Mouse (Mus musculus): ENCODE data around the gene Itgb6. TPM values are rescaled to one million over a fixed set of nuclear protein-coding genes. Genes with fewer than 3 reads are reported as not detected.

Itgb6 gene
- 0.67 and 1.4 TPM in 2 replicates for polyA plus RNA-seq (2016; fragmentation: Nextera tagmentation; extraction: Ambion mirVana)

DNA sequence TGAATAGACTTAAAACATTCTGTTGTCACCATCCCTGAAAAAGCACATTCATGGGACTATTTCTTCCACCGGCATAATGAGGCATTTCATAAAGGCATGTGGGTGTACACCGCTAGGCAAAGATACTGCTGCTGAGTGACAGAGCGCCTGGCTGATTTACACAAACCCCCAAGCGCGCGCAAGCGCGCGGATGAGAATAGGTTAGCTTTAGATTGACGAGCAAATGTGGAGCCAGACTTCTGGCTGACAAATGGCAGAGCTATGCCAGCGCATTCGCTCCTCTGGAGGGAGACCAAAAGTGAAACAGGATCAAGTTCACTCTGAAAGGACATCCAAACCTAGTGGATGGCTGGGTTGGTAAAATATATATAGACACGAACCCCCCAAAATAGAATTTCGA lies at the start of gene Itgb6:
Gene Itgb6 (minus strand): TSS at position 130 of the 400 bp plus-strand sequence.
- 88% methylated on average over 14 of the region's 14 CpGs for WGBS
- Histone ChIP-seq H3K9me3 (no peaks in the 10 kb centered on the region), H3K27ac (replicated peaks) (no peak within 1 kb of the TSS), H3K4me1 (peaks cover 18% of the 10 kb centered on the region), H3K27me3 (replicated peaks; ENCODE audit: low read depth, poor library complexity, severe bottlenecking) (peaks cover 4% of the 10 kb centered on the region; the same call in 1 of the 2 replicates), H3K36me3 (replicated peaks) (no peaks in the 10 kb centered on the region), H3K4me3 (no peak within 1 kb of the TSS)
- no peak for DNase-seq (ENCODE audit: low spot score)

DNA sequence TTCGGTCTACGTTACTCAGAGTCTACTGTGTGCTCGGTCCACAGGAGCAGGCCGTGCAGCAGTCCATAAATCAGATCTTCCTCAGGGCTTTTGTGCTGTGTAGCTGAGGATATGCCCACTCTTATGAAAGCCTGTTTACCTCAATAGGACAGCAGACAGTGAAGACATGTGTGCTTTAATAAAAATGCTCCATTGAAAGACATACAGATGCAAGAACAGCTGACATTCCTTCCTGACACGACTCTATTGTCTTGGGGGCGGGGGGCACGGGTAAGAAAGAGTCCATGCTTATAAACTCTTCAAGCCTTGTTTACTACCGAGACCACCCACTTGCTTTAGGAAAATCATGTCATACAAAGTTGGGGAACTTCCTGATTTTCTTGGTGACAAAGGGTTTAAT lies 44.0 kb upstream of the Itgb6 start:
- 84% methylated on average over 8 of the region's 8 CpGs for WGBS
- Histone ChIP-seq H3K9me3 (peaks cover 7% of the 10 kb centered on the region), H3K27ac (replicated peaks) (no peak overlapping the region), H3K4me3 (no peak overlapping the region), H3K36me3 (replicated peaks) (peaks cover 88% of the 10 kb centered on the region), H3K27me3 (replicated peaks; ENCODE audit: low read depth, poor library complexity, severe bottlenecking) (no peaks in the 10 kb centered on the region), H3K4me1 (peaks cover 4% of the 10 kb centered on the region)
- DNase-seq (ENCODE audit: low spot score), result no peak

DNA sequence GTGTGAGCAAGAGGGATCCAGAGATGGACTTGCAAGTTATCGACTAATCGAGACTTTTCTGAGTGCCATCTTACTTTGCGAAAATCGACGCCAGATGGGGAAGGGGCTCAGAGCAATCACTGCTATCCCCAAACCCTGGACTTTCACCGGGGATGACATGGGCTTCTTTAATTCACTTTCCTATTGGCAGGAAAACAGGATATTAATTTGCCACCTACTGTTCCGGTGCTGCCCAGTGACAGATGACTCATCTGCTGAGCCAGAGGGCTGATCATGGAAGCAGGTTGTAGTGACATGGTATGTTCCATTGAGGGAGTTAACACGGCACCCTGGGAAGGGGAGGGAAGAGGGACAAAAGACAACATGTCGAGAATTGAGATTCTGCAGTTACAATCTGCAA lies 33.8 kb upstream of the Itgb6 start:
- Histone ChIP-seq H3K4me3 (no peak overlapping the region), H3K27ac (replicated peaks) (no peak overlapping the region), H3K27me3 (replicated peaks; ENCODE audit: low read depth, poor library complexity, severe bottlenecking) (no peaks in the 10 kb centered on the region), H3K9me3 (no peaks in the 10 kb centered on the region), H3K4me1 (no peaks in the 10 kb centered on the region), H3K36me3 (replicated peaks) (peaks cover 69% of the 10 kb centered on the region)
- 92% methylated on average over 9 of the region's 9 CpGs for WGBS
- DNase-seq (ENCODE audit: low spot score), result no peak

DNA sequence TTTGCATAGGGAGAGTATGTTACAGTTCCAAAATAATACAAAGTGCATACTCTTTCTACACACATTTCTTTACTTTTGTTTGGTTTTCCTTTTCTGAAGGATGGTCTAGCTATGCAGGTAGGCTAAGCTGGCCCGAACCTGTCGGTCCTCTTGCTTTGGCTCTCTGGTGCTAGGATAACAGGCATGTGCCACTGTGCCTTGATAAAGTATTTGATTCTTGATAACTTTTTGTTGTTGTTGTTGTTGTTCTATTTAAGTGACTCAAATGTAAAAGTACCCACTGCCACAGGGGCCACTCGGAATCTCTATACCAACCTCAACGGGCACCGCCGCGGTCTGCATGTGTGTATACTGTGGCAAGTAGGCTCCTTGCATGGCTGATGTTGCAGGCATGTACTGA lies 32.7 kb upstream of the Itgb6 start:
- WGBS, result 94% methylated on average over 7 of the region's 7 CpGs
- no peak overlapping the region for H3K4me3 ChIP-seq
- no peak overlapping the region for H3K27ac ChIP-seq (replicated peaks)
- no peaks in the 10 kb centered on the region for H3K9me3 ChIP-seq
- H3K27me3 ChIP-seq (replicated peaks; ENCODE audit: low read depth, poor library complexity, severe bottlenecking), result no peaks in the 10 kb centered on the region
- H3K36me3 ChIP-seq (replicated peaks), result peaks cover 58% of the 10 kb centered on the region
- H3K4me1 ChIP-seq, result no peaks in the 10 kb centered on the region
- DNase-seq (ENCODE audit: low spot score), result no peak

DNA sequence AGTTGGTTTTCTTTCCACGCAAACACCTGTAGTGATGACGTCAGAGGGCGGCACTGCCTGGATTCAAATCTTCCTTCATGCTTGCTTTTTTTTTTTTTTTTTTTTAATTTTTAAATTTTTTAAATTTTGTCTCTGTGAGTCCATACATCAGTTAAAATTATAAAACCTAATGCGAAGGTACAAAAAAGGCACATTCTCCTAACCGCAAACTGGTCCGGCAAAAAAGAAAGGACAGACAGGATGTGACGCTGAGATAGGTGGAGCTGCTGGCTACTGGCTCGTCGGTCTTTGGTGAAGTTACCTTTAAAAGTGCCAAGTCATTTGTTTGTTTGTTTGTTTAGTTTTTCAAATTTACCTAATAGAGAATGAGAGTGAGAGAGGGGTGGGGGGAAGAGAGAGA lies 28.8 kb upstream of the Itgb6 start:
- H3K27me3 ChIP-seq (replicated peaks; ENCODE audit: low read depth, poor library complexity, severe bottlenecking), result no peaks in the 10 kb centered on the region
- H3K9me3 ChIP-seq, result no peaks in the 10 kb centered on the region
- WGBS, result 93% methylated on average over 9 of the region's 9 CpGs
- H3K36me3 ChIP-seq (replicated peaks), result peaks cover 47% of the 10 kb centered on the region
- no peak overlapping the region for H3K4me3 ChIP-seq
- 0 out of 2 replicates have a peak, but pooled peaks cover 8% of the 10 kb centered on the region for H3K4me1 ChIP-seq
- DNase-seq (ENCODE audit: low spot score), result no peak
- no peak overlapping the region for H3K27ac ChIP-seq (replicated peaks)

DNA sequence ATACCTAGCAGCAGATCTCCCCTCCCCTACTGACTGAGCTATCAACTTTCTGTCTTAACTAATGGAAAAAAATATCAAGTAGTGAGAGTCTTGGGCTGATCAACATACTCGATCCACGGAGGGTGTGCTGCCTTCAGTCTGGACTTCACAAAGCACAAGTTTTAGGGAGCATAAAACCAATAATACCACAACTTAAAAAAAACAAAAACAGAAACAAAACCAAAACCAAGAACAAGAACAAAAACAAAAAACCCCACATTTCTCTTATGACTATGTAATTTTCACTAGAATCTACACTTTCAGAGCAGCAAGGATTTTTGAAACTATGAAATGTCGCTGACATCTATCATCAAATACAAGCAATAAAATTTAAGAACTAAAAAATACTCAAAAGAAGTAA lies 28.1 kb upstream of the Itgb6 start:
- H3K27ac ChIP-seq (replicated peaks), result no peak overlapping the region
- 83% methylated on average over 3 of the region's 3 CpGs for WGBS
- DNase-seq (ENCODE audit: low spot score), result no peak

DNA sequence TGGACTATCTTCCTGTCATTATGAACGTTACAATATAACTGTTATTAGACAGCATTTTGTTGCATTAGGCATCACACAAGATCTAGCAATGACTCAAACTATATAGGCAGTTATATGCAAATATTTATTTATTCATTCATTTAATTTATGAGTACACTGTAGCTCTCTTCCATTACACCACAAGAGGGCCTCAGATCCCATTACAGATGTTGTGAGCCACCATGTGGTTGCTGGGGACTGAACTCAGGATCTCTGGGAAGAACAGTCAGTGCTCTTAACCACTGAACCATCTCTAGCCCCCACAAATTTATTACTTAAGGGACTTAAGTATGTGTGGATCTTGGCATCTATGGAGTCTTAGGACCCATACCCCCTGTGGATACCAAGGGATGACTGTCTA lies 26.1 kb upstream of the Itgb6 start:
- H3K36me3 ChIP-seq (replicated peaks), result peaks cover 22% of the 10 kb centered on the region
- H3K4me1 ChIP-seq, result 0 out of 2 replicates have a peak, but pooled peaks cover 11% of the 10 kb centered on the region
- WGBS, result 92% methylated on average over 1 of the region's 1 CpGs
- H3K27ac ChIP-seq (replicated peaks), result no peak overlapping the region
- H3K27me3 ChIP-seq (replicated peaks; ENCODE audit: low read depth, poor library complexity, severe bottlenecking), result no peaks in the 10 kb centered on the region
- H3K9me3 ChIP-seq, result no peaks in the 10 kb centered on the region
- DNase-seq (ENCODE audit: low spot score), result no peak
- H3K4me3 ChIP-seq, result no peak overlapping the region

More for the DNA sequence above, 28.1 kb upstream of the Itgb6 start:
- no peaks in the 10 kb centered on the region for H3K9me3 ChIP-seq
- H3K27me3 ChIP-seq (replicated peaks; ENCODE audit: low read depth, poor library complexity, severe bottlenecking), result no peaks in the 10 kb centered on the region
- H3K4me1 ChIP-seq, result 0 out of 2 replicates have a peak, but pooled peaks cover 8% of the 10 kb centered on the region
- peaks cover 40% of the 10 kb centered on the region for H3K36me3 ChIP-seq (replicated peaks)
- H3K4me3 ChIP-seq, result no peak overlapping the region

DNA sequence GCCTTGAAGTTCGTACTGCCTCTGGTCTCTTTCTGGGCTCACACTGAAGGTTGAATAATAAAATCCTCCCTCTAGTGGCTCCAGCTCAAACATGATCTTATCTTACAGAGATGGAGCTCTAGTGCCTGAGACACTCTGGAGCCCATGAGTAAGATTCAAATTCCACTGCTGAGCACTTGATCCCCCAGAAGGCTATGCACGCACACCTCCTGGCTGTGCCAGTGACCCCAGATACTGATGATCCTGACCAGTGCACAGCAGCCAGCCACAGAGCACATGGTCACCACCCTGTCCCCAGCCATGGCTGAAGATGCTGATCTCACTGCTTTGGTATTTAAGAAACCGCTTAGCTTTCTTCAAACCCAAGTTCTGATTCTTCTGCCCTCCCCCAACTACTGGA lies 25.1 kb upstream of the Itgb6 start:
- no peak overlapping the region for H3K4me3 ChIP-seq
- H3K9me3 ChIP-seq, result no peaks in the 10 kb centered on the region
- 77% methylated on average over 3 of the region's 3 CpGs for WGBS
- peaks cover 13% of the 10 kb centered on the region for H3K36me3 ChIP-seq (replicated peaks)
- H3K4me1 ChIP-seq, result 0 out of 2 replicates have a peak, but pooled peaks cover 11% of the 10 kb centered on the region
- DNase-seq (ENCODE audit: low spot score), result peak; percentile 19
- H3K27me3 ChIP-seq (replicated peaks; ENCODE audit: low read depth, poor library complexity, severe bottlenecking), result no peaks in the 10 kb centered on the region
- H3K27ac ChIP-seq (replicated peaks), result no peak overlapping the region

DNA sequence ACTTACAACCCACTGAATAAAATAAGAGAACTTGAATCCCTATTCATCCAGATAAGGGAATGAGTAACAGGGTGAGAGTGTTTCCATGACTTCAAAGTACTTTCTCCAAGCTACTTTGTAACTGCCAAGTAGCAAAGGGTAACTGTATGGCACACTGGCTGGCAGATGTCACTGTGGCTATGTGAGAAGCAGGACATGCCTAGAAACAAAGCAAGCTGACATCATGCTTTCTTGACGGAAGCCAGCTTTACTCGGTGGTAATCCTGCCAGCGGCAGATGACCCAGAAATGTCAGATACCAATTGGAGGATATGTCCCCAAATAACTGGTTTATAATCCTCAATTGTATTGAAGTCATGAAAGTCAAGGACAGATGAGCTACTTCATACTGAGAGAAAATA lies 22.2 kb upstream of the Itgb6 start:
- Histone ChIP-seq H3K27me3 (replicated peaks; ENCODE audit: low read depth, poor library complexity, severe bottlenecking) (no peaks in the 10 kb centered on the region), H3K4me1 (0 out of 2 replicates have a peak, but pooled peaks cover 14% of the 10 kb centered on the region), H3K36me3 (replicated peaks) (peaks cover 9% of the 10 kb centered on the region), H3K9me3 (no peaks in the 10 kb centered on the region), H3K27ac (replicated peaks) (no peak overlapping the region), H3K4me3 (no peak overlapping the region)
- 72% methylated on average over 3 of the region's 3 CpGs for WGBS
- no peak for DNase-seq (ENCODE audit: low spot score)

DNA sequence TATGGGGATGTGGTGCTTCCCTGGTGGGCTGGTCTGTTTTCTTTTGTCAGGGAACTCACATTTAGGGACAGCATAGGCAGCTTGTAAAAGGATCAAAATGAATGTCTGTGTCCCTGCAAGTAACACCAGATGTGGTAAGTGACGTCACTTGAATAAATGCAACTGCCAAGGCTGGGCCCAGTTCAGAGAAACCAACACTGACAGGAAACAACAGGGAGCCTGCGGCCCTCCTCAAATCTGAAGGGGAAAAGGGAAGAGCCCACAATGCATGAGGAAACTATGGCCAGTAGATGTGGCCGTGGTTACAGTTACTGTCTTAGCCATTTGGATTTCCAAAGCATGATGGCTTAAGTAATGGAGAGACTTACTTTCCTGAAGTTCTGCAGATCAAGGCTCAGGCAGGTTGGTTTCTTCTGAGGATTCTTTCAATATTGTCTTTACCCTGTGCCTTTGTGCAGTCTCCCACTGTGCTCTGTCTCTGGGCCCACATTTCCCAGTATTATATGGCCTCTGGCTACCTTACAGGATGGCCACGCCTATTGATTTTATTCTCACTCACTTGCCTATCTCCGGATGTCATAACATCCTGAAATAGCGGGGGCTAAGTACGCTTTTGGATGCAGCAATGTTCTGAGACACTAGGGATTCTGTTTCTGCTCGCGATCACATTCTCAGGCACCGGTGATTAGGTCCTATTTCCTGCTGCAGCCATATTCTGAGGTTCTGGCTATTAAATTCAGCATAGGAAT lies 17.1 kb upstream of the Itgb6 start:
- no peaks in the 10 kb centered on the region for H3K36me3 ChIP-seq (replicated peaks)
- H3K27ac ChIP-seq (replicated peaks), result no peak overlapping the region
- no peak for DNase-seq (ENCODE audit: low spot score)
- 80% methylated on average over 10 of the region's 10 CpGs for WGBS
- no peaks in the 10 kb centered on the region for H3K9me3 ChIP-seq
- H3K4me1 ChIP-seq, result peaks cover 16% of the 10 kb centered on the region; the same call in 1 of the 2 replicates
- no peak overlapping the region for H3K4me3 ChIP-seq
- H3K27me3 ChIP-seq (replicated peaks; ENCODE audit: low read depth, poor library complexity, severe bottlenecking), result no peaks in the 10 kb centered on the region; the same call in 1 of the 2 replicates

DNA sequence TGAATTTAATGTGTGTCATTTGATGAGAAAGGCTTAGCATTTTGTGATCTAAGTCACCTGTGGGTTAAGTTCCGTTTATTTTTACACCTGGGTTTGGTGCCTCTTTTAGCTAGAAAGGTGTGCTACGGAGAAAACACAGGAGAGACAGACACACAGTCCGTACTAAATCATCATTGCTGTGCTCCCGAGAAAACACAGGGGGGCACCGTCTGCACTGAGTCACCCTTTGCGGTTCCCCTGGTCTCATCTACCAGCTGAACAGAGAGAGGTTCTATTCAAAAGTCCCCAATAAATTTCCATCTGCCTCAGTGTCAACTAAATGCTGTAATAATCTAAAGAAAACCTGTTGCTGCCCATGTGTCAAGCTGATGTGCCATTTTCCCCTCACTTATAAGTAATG lies 8.5 kb upstream of the Itgb6 start:
- WGBS, result 55% methylated on average over 6 of the region's 6 CpGs

DNA sequence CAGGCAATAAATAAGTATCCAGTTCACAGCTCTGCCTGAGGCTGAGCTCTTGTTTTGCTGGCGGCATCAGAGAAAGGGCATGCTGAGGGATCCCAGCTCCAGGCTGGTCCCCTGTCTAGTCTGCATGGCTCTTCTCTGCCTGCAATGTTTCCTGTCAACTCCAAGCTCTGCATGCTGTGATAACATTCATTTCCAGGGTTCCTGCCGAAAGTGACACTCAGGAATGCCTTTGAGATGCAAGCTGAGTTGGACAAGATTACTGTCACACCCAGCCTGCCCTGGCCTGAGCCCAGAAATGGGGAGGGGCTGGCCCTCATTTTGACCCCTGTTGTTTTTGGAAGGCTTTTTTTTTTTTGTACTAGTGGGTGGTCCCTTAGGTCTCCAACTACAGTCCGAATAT lies 7.6 kb upstream of the Itgb6 start:
- peaks cover 19% of the 10 kb centered on the region for H3K4me1 ChIP-seq
- H3K4me3 ChIP-seq, result no peak overlapping the region
- H3K36me3 ChIP-seq (replicated peaks), result no peaks in the 10 kb centered on the region
- no peaks in the 10 kb centered on the region for H3K9me3 ChIP-seq
- no peaks in the 10 kb centered on the region for H3K27me3 ChIP-seq (replicated peaks; ENCODE audit: low read depth, poor library complexity, severe bottlenecking)
- H3K27ac ChIP-seq (replicated peaks), result no peak overlapping the region; the same call in 1 of the 2 replicates
- 5% methylated on average over 3 of the region's 3 CpGs for WGBS
- peak; percentile 56 for DNase-seq (ENCODE audit: low spot score)

More for the DNA sequence above, 8.5 kb upstream of the Itgb6 start:
- peak; percentile 9 for DNase-seq (ENCODE audit: low spot score)
- no peaks in the 10 kb centered on the region for H3K9me3 ChIP-seq
- no peak overlapping the region for H3K4me3 ChIP-seq
- no peaks in the 10 kb centered on the region for H3K27me3 ChIP-seq (replicated peaks; ENCODE audit: low read depth, poor library complexity, severe bottlenecking)
- no peak overlapping the region for H3K27ac ChIP-seq (replicated peaks)
- no peaks in the 10 kb centered on the region for H3K36me3 ChIP-seq (replicated peaks)
- H3K4me1 ChIP-seq, result peaks cover 19% of the 10 kb centered on the region

DNA sequence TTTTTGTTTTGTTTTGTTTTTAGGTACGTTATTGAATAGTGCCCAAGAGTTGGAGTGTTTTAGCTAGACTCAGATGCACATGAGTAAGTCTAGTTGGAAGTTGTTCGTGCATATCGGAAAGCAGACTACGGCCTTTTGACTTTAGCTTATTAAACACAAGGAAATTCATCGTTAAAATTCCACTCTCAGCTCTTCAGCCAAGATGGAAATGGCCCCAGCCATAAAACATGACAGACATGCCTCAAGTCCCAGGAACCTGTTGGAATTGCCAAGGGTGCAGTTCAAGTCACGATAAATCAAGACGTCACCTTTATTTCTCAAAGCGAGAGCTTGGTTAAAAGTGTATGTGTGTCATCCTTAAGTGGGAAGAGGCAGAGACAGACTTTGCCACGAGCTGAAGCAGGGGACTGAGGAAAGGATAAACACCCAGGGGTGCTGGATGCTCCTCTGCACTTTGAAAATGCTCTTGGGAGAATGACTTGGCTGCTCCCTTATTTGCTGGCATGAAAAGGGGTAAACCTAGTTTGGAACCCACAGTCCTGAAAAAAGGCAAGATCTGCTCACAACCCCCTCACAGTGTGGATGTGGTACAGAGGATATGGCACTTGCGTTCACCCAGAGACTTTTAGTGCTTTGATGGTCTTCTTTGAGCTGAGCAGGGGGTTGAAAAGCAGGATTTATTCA lies 6.6 kb upstream of the Itgb6 start:
- DNase-seq (ENCODE audit: low spot score), result peak; percentile 3
- no peak overlapping the region for H3K27ac ChIP-seq (replicated peaks)
- no peak overlapping the region for H3K4me3 ChIP-seq
- no peaks in the 10 kb centered on the region for H3K27me3 ChIP-seq (replicated peaks; ENCODE audit: low read depth, poor library complexity, severe bottlenecking)
- H3K9me3 ChIP-seq, result no peaks in the 10 kb centered on the region
- no peaks in the 10 kb centered on the region for H3K36me3 ChIP-seq (replicated peaks)
- H3K4me1 ChIP-seq, result peaks cover 20% of the 10 kb centered on the region
- 72% methylated on average over 10 of the region's 10 CpGs for WGBS
